Mouse (Mus musculus): ENCODE data around the gene Tctn1.

Gene Tctn1

DNA sequence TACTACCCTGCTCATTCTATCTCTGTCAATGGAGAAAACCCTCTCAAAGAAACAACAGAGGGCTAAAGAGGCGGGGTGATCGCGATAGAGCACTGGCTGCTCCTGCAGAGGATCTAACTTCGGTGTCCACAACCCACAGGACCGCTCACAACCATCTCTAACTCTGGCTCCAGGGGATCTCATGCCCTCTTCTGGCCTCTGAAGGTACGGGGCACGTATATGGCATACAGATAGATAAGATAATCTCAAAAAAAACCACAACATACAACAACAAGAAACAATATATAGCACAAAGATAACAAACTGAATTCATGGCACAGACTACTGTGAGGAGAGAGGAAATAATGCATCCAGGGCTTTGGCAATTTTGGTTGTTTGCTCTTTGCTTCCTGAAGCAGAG, 2.2 kb downstream of the Tctn1 start:
- in situ Hi-C loops (cut with MboI; ENCODE audit: low pct_unique_long_range_greater_than_20kb in 1 of 2, low sequenced_read_pairs in 2 of 2, unreplicated experiment in 1 of 2) = no loop called here

DNA sequence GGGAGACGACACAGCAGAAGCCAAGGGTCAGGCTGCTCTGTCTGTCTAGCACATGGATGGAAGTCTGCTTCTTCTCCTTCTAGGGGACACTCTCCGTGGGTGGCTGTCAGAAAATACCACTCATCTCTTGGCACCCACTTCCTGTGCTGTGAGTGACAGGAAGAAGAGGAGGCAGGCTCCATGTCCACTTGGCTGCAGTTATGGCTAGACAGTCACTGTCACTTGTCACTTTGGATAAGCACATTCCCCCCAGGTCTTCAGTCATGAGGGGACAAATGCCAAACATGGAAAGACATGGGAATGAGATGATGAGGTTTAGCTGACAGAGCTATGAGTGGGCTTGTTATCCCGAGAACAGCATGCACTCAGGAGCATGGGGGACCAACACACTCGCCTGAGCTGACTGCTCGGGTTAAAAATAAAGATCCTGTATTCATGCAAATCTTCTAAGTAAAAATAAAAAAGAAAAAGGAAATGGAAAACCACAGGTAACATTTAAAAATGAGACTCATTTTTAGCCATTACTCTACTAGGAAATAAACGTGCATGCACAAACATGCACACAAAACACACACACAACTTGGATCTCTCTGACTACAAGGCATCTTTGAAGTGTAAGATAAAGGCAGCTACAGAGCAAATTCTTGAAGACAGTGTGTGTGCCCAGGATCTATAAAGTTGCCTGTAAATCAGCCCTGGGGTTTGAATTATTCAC, 6.1 kb downstream of the Tctn1 start:
- in situ Hi-C loops (cut with MboI; ENCODE audit: low pct_unique_long_range_greater_than_20kb in 1 of 2, low sequenced_read_pairs in 2 of 2, unreplicated experiment in 1 of 2) = loop anchor here (10.0 kb wide), 1 partner anchor 133 kb away; no protein-coding TSS in a partner anchor

- in situ Hi-C loops (cut with MboI; ENCODE audit: low pct_unique_long_range_greater_than_20kb in 1 of 2, low sequenced_read_pairs in 2 of 2, unreplicated experiment in 1 of 2) = loop anchor here (10.0 kb wide), 1 partner anchor 127 kb away; no protein-coding TSS in a partner anchor
Observed at GRCm38 (mm10) chr5:122251895-122252606, 12.2 kb downstream of the Tctn1 start.

- in situ Hi-C loops (cut with MboI; ENCODE audit: low pct_unique_long_range_greater_than_20kb in 1 of 2, low sequenced_read_pairs in 2 of 2, unreplicated experiment in 1 of 2) = no loop called here
Observed at GRCm38 (mm10) chr5:122249281-122249680, 15.0 kb downstream of the Tctn1 start.

DNA sequence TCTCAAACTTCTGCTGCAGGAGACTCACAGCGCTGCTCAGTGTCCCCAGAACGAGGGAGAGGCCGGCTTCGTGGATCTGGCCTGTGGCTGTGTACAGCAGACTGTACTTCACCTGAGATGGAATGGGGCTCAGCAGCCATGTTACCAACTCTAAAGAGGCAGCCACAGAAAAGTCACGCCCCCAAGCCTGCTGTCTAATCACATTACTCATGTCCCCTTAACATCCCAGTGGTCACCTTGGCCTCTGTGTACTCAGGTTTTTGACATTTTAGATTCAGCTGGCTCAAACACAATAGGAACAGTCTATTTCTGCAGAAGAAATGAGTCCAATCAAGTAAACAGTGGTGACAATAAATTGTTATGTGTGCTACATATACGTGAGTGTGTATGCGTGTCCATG, 16.3 kb downstream of the Tctn1 start:
- in situ Hi-C loops (cut with MboI; ENCODE audit: low pct_unique_long_range_greater_than_20kb in 1 of 2, low sequenced_read_pairs in 2 of 2, unreplicated experiment in 1 of 2) = no loop called here

GRCm38 (mm10) chr5:122247529-122247928, 16.7 kb downstream of the Tctn1 start:
- in situ Hi-C loops (cut with MboI; ENCODE audit: low pct_unique_long_range_greater_than_20kb in 1 of 2, low sequenced_read_pairs in 2 of 2, unreplicated experiment in 1 of 2) = no loop called here

DNA sequence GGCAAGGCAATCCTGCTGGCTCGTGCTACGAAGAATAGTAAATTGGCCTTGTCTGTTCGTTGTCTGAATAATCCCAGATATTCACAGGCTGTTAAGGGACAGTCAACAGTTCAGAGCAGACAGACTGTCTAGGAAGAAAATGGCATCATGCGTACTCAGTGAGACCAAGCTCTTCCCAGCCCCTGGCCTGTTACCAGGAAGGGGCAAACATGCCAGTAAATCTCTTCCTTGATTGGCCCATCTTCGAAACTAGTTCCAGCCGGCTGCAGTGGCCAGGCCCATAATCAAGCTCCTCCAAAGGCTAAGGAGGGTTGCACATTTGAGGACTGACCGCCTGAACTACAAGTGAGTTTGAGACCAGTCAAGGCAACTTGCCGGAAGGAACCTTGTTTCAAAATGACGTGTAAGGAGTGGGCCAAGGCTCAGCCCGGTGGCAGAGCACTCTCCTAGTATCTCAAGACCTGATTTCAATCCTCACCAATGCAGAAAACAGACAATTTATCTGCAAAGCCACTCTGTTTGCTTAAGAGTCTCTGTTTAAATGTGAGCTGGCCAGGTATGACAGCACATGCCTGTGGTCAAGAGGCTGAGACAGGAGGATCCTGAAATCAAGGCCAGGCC, 17.6 kb downstream of the Tctn1 start:
- in situ Hi-C loops (cut with MboI; ENCODE audit: low pct_unique_long_range_greater_than_20kb in 1 of 2, low sequenced_read_pairs in 2 of 2, unreplicated experiment in 1 of 2) = no loop called here

- in situ Hi-C loops (cut with MboI; ENCODE audit: low pct_unique_long_range_greater_than_20kb in 1 of 2, low sequenced_read_pairs in 2 of 2, unreplicated experiment in 1 of 2) = no loop called here
Observed at GRCm38 (mm10) chr5:122245186-122245585, 19.1 kb downstream of the Tctn1 start.

- in situ Hi-C loops (cut with MboI; ENCODE audit: low pct_unique_long_range_greater_than_20kb in 1 of 2, low sequenced_read_pairs in 2 of 2, unreplicated experiment in 1 of 2) = no loop called here
Observed at GRCm38 (mm10) chr5:122243781-122244523, 20.3 kb downstream of the Tctn1 start.

- in situ Hi-C loops (cut with MboI; ENCODE audit: low pct_unique_long_range_greater_than_20kb in 1 of 2, low sequenced_read_pairs in 2 of 2, unreplicated experiment in 1 of 2) = no loop called here
Observed at GRCm38 (mm10) chr5:122242521-122243123, 21.6 kb downstream of the Tctn1 start.

DNA sequence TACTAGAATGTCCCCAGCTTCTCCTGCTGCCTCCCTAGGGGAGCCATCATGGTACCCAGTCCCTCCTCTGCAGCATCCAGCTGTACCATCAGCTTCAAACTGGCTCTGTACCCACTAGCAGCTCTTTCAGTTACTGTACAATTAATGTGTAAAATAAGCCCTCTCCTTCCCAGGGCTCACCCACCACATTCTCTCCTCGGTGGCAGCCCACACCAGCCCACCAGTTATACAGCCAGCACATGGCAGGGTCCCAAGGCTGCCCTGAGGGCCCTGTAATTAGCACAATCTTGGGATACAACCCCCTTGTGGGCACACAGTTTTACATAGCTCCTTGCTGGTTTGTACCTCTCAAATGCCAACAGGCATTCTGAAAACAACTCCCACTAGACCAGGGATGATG, 23.3 kb downstream of the Tctn1 start:
- in situ Hi-C loops (cut with MboI; ENCODE audit: low pct_unique_long_range_greater_than_20kb in 1 of 2, low sequenced_read_pairs in 2 of 2, unreplicated experiment in 1 of 2) = no loop called here

DNA sequence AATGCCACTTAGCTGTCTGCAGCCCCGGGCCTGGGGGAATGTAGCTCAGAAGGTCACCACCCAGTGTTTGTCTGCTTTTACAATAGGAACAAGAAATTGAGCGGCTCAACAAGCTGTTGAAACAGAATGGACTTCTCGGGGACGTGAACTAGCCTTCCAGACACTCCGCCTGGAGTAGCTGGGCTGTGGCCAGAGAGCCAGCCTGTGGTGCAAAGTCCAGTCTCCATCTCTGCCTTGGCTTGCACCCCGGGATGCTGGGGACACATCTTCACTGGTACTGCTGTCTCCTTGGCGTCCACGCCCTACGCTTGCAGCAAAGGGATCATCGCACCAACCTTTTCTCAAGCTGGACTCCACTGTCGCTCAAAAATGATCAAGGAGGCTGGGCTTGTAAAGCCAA, 23.7 kb downstream of the Tctn1 start:
- in situ Hi-C loops (cut with MboI; ENCODE audit: low pct_unique_long_range_greater_than_20kb in 1 of 2, low sequenced_read_pairs in 2 of 2, unreplicated experiment in 1 of 2) = no loop called here

GRCm38 (mm10) chr5:122239618-122240017, 24.6 kb downstream of the Tctn1 start:
- in situ Hi-C loops (cut with MboI; ENCODE audit: low pct_unique_long_range_greater_than_20kb in 1 of 2, low sequenced_read_pairs in 2 of 2, unreplicated experiment in 1 of 2) = no loop called here

DNA sequence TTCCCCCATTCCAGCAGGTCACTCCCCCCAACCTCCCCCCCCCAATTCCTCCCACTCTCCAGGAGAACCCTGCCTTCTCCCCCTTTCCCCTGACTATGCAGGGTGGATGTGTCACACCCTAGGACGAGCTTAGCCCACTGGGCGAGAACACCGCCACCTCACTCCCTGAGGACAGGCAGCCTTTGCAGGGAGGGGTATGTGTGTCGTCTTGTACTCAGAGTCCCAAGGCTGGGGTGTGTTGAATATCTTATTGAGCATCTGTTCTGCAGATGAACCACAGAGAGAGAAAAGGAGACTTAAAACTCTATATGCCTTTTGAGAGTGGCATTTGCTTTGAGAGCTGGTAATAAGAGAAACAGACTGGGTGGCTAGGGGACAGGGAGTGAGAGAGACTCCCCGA, 27.1 kb downstream of the Tctn1 start:
- in situ Hi-C loops (cut with MboI; ENCODE audit: low pct_unique_long_range_greater_than_20kb in 1 of 2, low sequenced_read_pairs in 2 of 2, unreplicated experiment in 1 of 2) = no loop called here

DNA sequence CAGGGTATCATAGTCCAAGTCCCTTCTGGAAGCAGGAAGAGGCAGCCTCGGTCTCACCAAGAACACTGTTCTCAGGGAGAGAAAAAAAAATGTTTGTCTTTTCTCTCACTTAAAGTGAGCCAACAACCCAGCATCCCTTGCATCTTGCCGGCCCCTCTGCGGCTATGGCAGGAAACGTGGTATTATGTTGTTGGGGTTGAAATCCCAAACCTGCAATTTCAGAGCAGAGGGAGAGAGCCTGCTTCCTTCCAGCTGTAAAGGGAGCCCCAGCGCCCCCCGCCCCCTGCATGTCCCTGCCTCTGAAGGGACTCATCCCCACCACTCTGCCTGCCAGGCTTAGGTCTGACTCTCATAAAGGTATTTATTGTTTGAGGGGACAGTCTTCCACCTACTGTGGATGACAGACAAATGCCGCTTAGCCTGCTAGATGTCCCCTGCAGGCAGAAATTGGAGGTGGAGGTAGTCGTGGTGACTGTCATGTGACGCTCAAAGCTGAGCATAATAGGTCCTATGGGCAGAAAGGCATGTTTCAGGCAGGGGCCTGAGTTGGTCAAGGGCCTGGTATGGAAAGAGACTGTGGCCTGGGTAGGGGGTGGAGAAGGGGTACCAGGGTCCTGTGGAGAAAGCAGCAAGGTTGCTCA, 28.9 kb downstream of the Tctn1 start:
- in situ Hi-C loops (cut with MboI; ENCODE audit: low pct_unique_long_range_greater_than_20kb in 1 of 2, low sequenced_read_pairs in 2 of 2, unreplicated experiment in 1 of 2) = no loop called here

DNA sequence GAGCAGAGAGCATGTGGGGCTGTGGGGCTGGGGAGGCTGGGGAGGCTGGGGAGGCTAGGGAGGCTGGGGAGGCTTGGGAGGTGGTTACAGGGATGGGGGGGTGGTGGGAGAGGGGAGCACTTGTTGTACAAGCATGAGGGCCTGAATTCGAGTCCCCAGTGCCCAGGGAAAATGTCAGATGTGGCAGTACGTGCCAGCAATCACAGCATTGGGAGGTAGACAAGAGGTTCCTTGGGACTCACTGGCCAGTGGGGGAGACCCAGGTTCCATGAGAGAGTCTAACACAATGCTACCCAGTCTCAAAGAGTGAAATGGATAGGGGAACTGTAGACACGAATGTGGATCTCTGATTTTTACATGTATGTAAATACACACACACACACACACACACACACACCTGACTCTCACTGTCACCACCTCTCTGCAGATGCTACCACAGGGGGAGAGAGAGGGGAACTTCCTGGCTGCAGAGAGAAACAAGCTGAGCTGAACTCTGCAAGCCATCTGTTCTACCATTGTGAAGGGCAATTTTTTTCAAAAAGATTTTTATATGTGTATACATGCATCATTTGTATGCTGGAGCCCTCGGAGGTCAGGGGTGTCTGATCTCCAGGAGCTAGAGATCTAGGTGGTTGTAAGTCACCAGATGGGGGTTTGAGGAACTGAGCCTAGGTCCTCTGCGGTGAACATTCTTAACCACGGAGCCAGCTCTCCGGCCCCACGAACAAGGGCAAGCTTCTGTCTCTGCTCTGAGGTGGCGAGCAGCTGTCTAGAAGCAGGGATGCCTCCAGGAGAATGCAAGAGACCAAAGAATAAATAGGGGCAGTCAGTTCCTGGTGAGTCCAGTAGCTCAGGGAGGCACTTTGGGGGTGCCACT, 29.7 kb downstream of the Tctn1 start:
- in situ Hi-C loops (cut with MboI; ENCODE audit: low pct_unique_long_range_greater_than_20kb in 1 of 2, low sequenced_read_pairs in 2 of 2, unreplicated experiment in 1 of 2) = no loop called here

- in situ Hi-C loops (cut with MboI; ENCODE audit: low pct_unique_long_range_greater_than_20kb in 1 of 2, low sequenced_read_pairs in 2 of 2, unreplicated experiment in 1 of 2) = no loop called here
Observed at GRCm38 (mm10) chr5:122233695-122234094, 30.6 kb downstream of the Tctn1 start.

Measured in mouse embryonic stem cell (cell line).